Mouse (Mus musculus): ENCODE results near the gene Gm10439.
"Not testable (repeated sequence)": the region's sequence is repeated elsewhere in the genome, so short reads cannot be mapped to it uniquely, and the experiment has no call there.

Gene Gm10439

DNA sequence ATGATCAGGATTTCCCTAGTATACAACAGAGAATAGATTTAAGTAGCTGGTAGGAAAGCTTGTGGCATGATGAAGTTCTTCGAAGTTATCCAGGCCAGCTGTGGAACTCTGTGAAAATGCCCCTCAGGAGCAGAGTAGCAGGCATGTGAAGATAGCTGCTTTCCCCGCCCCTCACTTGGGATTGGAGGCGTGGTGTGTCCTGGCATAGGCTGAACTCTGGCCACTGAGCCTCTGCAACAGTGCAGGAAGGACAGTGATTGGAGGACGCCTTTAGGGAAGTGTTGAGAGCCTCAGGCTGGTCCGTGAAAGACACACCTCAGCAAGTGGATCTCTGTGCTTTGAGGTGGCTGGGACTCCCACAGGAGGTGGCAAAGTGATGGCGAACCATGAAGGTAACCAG is at the start of gene Gm10439:
Gene Gm10439 (plus strand): TSS at position 301 of the 400 bp plus-strand sequence.
- DNase-seq, result not testable (repeated sequence)
